Mouse (Mus musculus) lung, adult 18-20 months (tissue): ENCODE results near the gene Tmem204.

ENCODE experiments used
- DNase-seq, 2 experiments: peaks; one replicate each; pipeline ENCODE4 v3.0.0; 2022; ENCODE audit warnings: mixed read lengths in 2 of 2

Tmem204 gene

GRCm38 (mm10) chr17:25084835-25085385 is 1.5 kb upstream of the Tmem204 start:
- no peak for DNase-seq

GRCm38 (mm10) chr17:25082887-25083286 is 504 bp downstream of the Tmem204 start:
- DNase-seq = no peak

- DNase-seq = peak; percentile 67 to 78
Observed at GRCm38 (mm10) chr17:25082081-25082847, 1.1 kb downstream of the Tmem204 start.

GRCm38 (mm10) chr17:25080960-25081381 is 2.4 kb downstream of the Tmem204 start:
- DNase-seq = peak; percentile 81 to 87

GRCm38 (mm10) chr17:25080210-25080609 is 3.2 kb downstream of the Tmem204 start:
- no peak for DNase-seq

GRCm38 (mm10) chr17:25077771-25078372 is 5.5 kb downstream of the Tmem204 start:
- DNase-seq = peak; percentile 76 to 85

GRCm38 (mm10) chr17:25076906-25077305 is 6.5 kb downstream of the Tmem204 start:
- no peak for DNase-seq

GRCm38 (mm10) chr17:25068690-25069089 is 14.7 kb downstream of the Tmem204 start:
- DNase-seq = peak in 1 of 2 experiments; percentile 29

- DNase-seq = peak; percentile 73 to 78
Observed at GRCm38 (mm10) chr17:25067442-25067851, 15.9 kb downstream of the Tmem204 start.

GRCm38 (mm10) chr17:25066595-25066994 is 16.8 kb downstream of the Tmem204 start:
- peak in 1 of 2 experiments; percentile 28 for DNase-seq

GRCm38 (mm10) chr17:25065189-25065588 is 18.2 kb downstream of the Tmem204 start:
- DNase-seq = no peak

GRCm38 (mm10) chr17:25064351-25064750 is 19.0 kb downstream of the Tmem204 start:
- peak; percentile 83 to 85 for DNase-seq

GRCm38 (mm10) chr17:25063872-25064271 is 19.5 kb downstream of the Tmem204 start:
- no peak for DNase-seq

- DNase-seq = no peak
Observed at GRCm38 (mm10) chr17:25063261-25063660, 20.1 kb downstream of the Tmem204 start.

GRCm38 (mm10) chr17:25057041-25057440 is 26.4 kb downstream of the Tmem204 start:
- DNase-seq = no peak

GRCm38 (mm10) chr17:25053274-25053673 is 30.1 kb downstream of the Tmem204 start:
- DNase-seq = no peak

- DNase-seq = no peak
Observed at GRCm38 (mm10) chr17:25047143-25047542, 36.2 kb downstream of the Tmem204 start.

GRCm38 (mm10) chr17:25045281-25045680 is 38.1 kb downstream of the Tmem204 start:
- no peak for DNase-seq

- no peak for DNase-seq
Observed at GRCm38 (mm10) chr17:25044879-25045278, 38.5 kb downstream of the Tmem204 start.

- no peak for DNase-seq
Observed at GRCm38 (mm10) chr17:25036183-25036582, 47.2 kb downstream of the Tmem204 start.

GRCm38 (mm10) chr17:25016292-25017132 is 66.9 kb downstream of the Tmem204 start:
- DNase-seq = peak; percentile 82 to 87

GRCm38 (mm10) chr17:25015655-25016291 is 67.6 kb downstream of the Tmem204 start, which contains the start of the genes Cramp1l and Ift140:
TSS of gene Cramp1l (minus strand) at chr17:25015788.
TSS of gene Ift140 (plus strand) at chr17:25016085.
- DNase-seq = peak; percentile 99
